Mouse (Mus musculus): ENCODE measurements around the gene Fam173b. TPM values are rescaled to one million over a fixed set of nuclear protein-coding genes. Genes with fewer than 3 reads are reported as not detected.

Gene Fam173b
- polyA plus RNA-seq (2015; fragmentation: Nextera tagmentation; extraction: Ambion mirVana), result 9.5 and 10.2 TPM in 2 replicates

- peak; percentile 88 for ATAC-seq
- Histone ChIP-seq H3K36me3 (ENCODE audit: control insufficient read depth, insufficient read depth) (peaks cover 3% of the 10 kb centered on the region; the same call in 1 of the 2 replicates), H3K4me1 (replicated peaks; ENCODE audit: control insufficient read depth, insufficient read depth, low read length) (peaks cover 27% of the 10 kb centered on the region), H3K9ac (replicated peaks; ENCODE audit: low read depth, low read length) (peak within 1 kb of the TSS; percentile 91), H3K9me3 (ENCODE audit: control insufficient read depth, low read length) (no peaks in the 10 kb centered on the region), H3K27me3 (replicated peaks; ENCODE audit: control insufficient read depth, insufficient read depth, low read length) (no peaks in the 10 kb centered on the region), H3K4me2 (ENCODE audit: low read length) (peak within 1 kb of the TSS; percentile 98), H3K27ac (ENCODE audit: low read length) (peak within 1 kb of the TSS; percentile 95), H3K4me3 (replicated peaks; ENCODE audit: low read length) (peak within 1 kb of the TSS; percentile 86)
- under 1% methylated on average over 63 of the region's 63 CpGs for WGBS
Measured at GRCm38 (mm10) chr15:31601646-31602374, at the start of gene Fam173b, which contains the start of gene Cct5. Fam173b (plus strand) TSS chr15:31601852. Cct5 (minus strand) TSS chr15:31601804.

GRCm38 (mm10) chr15:31554855-31555254 lies 46.8 kb upstream of the Fam173b start:
- Histone ChIP-seq H3K4me3 (replicated peaks; ENCODE audit: low read length) (no peak overlapping the region), H3K9ac (replicated peaks; ENCODE audit: low read depth, low read length) (no peak overlapping the region), H3K27me3 (replicated peaks; ENCODE audit: control insufficient read depth, insufficient read depth, low read length) (no peaks in the 10 kb centered on the region), H3K4me2 (ENCODE audit: low read length) (no peak overlapping the region), H3K36me3 (ENCODE audit: control insufficient read depth, insufficient read depth) (no peaks in the 10 kb centered on the region), H3K9me3 (ENCODE audit: control insufficient read depth, low read length) (no peaks in the 10 kb centered on the region), H3K27ac (ENCODE audit: low read length) (no peak overlapping the region), H3K4me1 (replicated peaks; ENCODE audit: control insufficient read depth, insufficient read depth, low read length) (no peaks in the 10 kb centered on the region)
- no peak for ATAC-seq
- 89% methylated on average over 2 of the region's 2 CpGs for WGBS

GRCm38 (mm10) chr15:31561390-31561789 lies 40.3 kb upstream of the Fam173b start:
- H3K4me3 ChIP-seq (replicated peaks; ENCODE audit: low read length), result no peak overlapping the region
- no peaks in the 10 kb centered on the region for H3K27me3 ChIP-seq (replicated peaks; ENCODE audit: control insufficient read depth, insufficient read depth, low read length)
- ATAC-seq, result no peak
- H3K27ac ChIP-seq (ENCODE audit: low read length), result no peak overlapping the region
- no peak overlapping the region for H3K4me2 ChIP-seq (ENCODE audit: low read length)
- H3K9me3 ChIP-seq (ENCODE audit: control insufficient read depth, low read length), result no peaks in the 10 kb centered on the region
- WGBS, result 81% methylated on average over 6 of the region's 6 CpGs
- H3K36me3 ChIP-seq (ENCODE audit: control insufficient read depth, insufficient read depth), result no peaks in the 10 kb centered on the region
- H3K9ac ChIP-seq (replicated peaks; ENCODE audit: low read depth, low read length), result no peak overlapping the region
- no peaks in the 10 kb centered on the region for H3K4me1 ChIP-seq (replicated peaks; ENCODE audit: control insufficient read depth, insufficient read depth, low read length)

- H3K4me3 ChIP-seq (replicated peaks; ENCODE audit: low read length), result no peak overlapping the region
- H3K4me1 ChIP-seq (replicated peaks; ENCODE audit: control insufficient read depth, insufficient read depth, low read length), result no peaks in the 10 kb centered on the region
- H3K36me3 ChIP-seq (ENCODE audit: control insufficient read depth, insufficient read depth), result no peaks in the 10 kb centered on the region
- H3K9ac ChIP-seq (replicated peaks; ENCODE audit: low read depth, low read length), result no peak overlapping the region
- WGBS, result 93% methylated on average over 4 of the region's 4 CpGs
- no peaks in the 10 kb centered on the region for H3K27me3 ChIP-seq (replicated peaks; ENCODE audit: control insufficient read depth, insufficient read depth, low read length)
- ATAC-seq, result no peak
- no peak overlapping the region for H3K27ac ChIP-seq (ENCODE audit: low read length)
- no peaks in the 10 kb centered on the region for H3K9me3 ChIP-seq (ENCODE audit: control insufficient read depth, low read length)
- H3K4me2 ChIP-seq (ENCODE audit: low read length), result no peak overlapping the region
Measured at GRCm38 (mm10) chr15:31561976-31562375, 39.7 kb upstream of the Fam173b start.

- 91% methylated on average over 8 of the region's 8 CpGs for WGBS
- no peaks in the 10 kb centered on the region for H3K27me3 ChIP-seq (replicated peaks; ENCODE audit: control insufficient read depth, insufficient read depth, low read length)
- no peak overlapping the region for H3K9ac ChIP-seq (replicated peaks; ENCODE audit: low read depth, low read length)
- no peaks in the 10 kb centered on the region for H3K9me3 ChIP-seq (ENCODE audit: control insufficient read depth, low read length)
- no peak overlapping the region for H3K4me3 ChIP-seq (replicated peaks; ENCODE audit: low read length)
- no peaks in the 10 kb centered on the region for H3K4me1 ChIP-seq (replicated peaks; ENCODE audit: control insufficient read depth, insufficient read depth, low read length)
- H3K36me3 ChIP-seq (ENCODE audit: control insufficient read depth, insufficient read depth), result no peaks in the 10 kb centered on the region
- H3K27ac ChIP-seq (ENCODE audit: low read length), result no peak overlapping the region
- ATAC-seq, result no peak
- no peak overlapping the region for H3K4me2 ChIP-seq (ENCODE audit: low read length)
Measured at GRCm38 (mm10) chr15:31562847-31563246, 38.8 kb upstream of the Fam173b start.

- Histone ChIP-seq H3K36me3 (ENCODE audit: control insufficient read depth, insufficient read depth) (no peaks in the 10 kb centered on the region), H3K4me2 (ENCODE audit: low read length) (no peak overlapping the region), H3K27ac (ENCODE audit: low read length) (no peak overlapping the region), H3K4me3 (replicated peaks; ENCODE audit: low read length) (no peak overlapping the region), H3K27me3 (replicated peaks; ENCODE audit: control insufficient read depth, insufficient read depth, low read length) (no peaks in the 10 kb centered on the region), H3K9ac (replicated peaks; ENCODE audit: low read depth, low read length) (no peak overlapping the region), H3K4me1 (replicated peaks; ENCODE audit: control insufficient read depth, insufficient read depth, low read length) (no peaks in the 10 kb centered on the region), H3K9me3 (ENCODE audit: control insufficient read depth, low read length) (no peaks in the 10 kb centered on the region)
- 71% methylated on average over 19 of the region's 19 CpGs for WGBS
- no peak for ATAC-seq
Measured at GRCm38 (mm10) chr15:31563577-31564546, 37.8 kb upstream of the Fam173b start.

GRCm38 (mm10) chr15:31565184-31565583 lies 36.5 kb upstream of the Fam173b start, which contains the start of gene Cmbl:
Cmbl (plus strand) TSS chr15:31565389.
- no peak for ATAC-seq
- WGBS, result 67% methylated on average over 5 of the region's 5 CpGs
- no peak within 1 kb of the TSS for H3K4me3 ChIP-seq (replicated peaks; ENCODE audit: low read length)

GRCm38 (mm10) chr15:31565786-31566185 lies 35.9 kb upstream of the Fam173b start:
- Histone ChIP-seq H3K9me3 (ENCODE audit: control insufficient read depth, low read length) (no peaks in the 10 kb centered on the region), H3K4me3 (replicated peaks; ENCODE audit: low read length) (no peak overlapping the region), H3K4me2 (ENCODE audit: low read length) (no peak overlapping the region), H3K4me1 (replicated peaks; ENCODE audit: control insufficient read depth, insufficient read depth, low read length) (no peaks in the 10 kb centered on the region), H3K9ac (replicated peaks; ENCODE audit: low read depth, low read length) (no peak overlapping the region), H3K27ac (ENCODE audit: low read length) (no peak overlapping the region), H3K27me3 (replicated peaks; ENCODE audit: control insufficient read depth, insufficient read depth, low read length) (no peaks in the 10 kb centered on the region), H3K36me3 (ENCODE audit: control insufficient read depth, insufficient read depth) (no peaks in the 10 kb centered on the region)
- 69% methylated on average over 1 of the region's 1 CpGs for WGBS
- no peak for ATAC-seq

More at GRCm38 (mm10) chr15:31565184-31565583, 36.5 kb upstream of the Fam173b start, which contains the start of gene Cmbl:
- no peaks in the 10 kb centered on the region for H3K9me3 ChIP-seq (ENCODE audit: control insufficient read depth, low read length)
- H3K4me2 ChIP-seq (ENCODE audit: low read length), result no peak within 1 kb of the TSS
- H3K27ac ChIP-seq (ENCODE audit: low read length), result no peak within 1 kb of the TSS
- H3K27me3 ChIP-seq (replicated peaks; ENCODE audit: control insufficient read depth, insufficient read depth, low read length), result no peaks in the 10 kb centered on the region
- H3K36me3 ChIP-seq (ENCODE audit: control insufficient read depth, insufficient read depth), result no peaks in the 10 kb centered on the region
- H3K9ac ChIP-seq (replicated peaks; ENCODE audit: low read depth, low read length), result no peak within 1 kb of the TSS
- H3K4me1 ChIP-seq (replicated peaks; ENCODE audit: control insufficient read depth, insufficient read depth, low read length), result no peaks in the 10 kb centered on the region

- no peaks in the 10 kb centered on the region for H3K9me3 ChIP-seq (ENCODE audit: control insufficient read depth, low read length)
Measured at GRCm38 (mm10) chr15:31567431-31567830, 34.2 kb upstream of the Fam173b start.

More at GRCm38 (mm10) chr15:31567431-31567830, 34.2 kb upstream of the Fam173b start:
- Histone ChIP-seq H3K4me3 (replicated peaks; ENCODE audit: low read length) (no peak overlapping the region), H3K4me2 (ENCODE audit: low read length) (no peak overlapping the region), H3K27me3 (replicated peaks; ENCODE audit: control insufficient read depth, insufficient read depth, low read length) (no peaks in the 10 kb centered on the region), H3K36me3 (ENCODE audit: control insufficient read depth, insufficient read depth) (no peaks in the 10 kb centered on the region), H3K9ac (replicated peaks; ENCODE audit: low read depth, low read length) (no peak overlapping the region), H3K4me1 (replicated peaks; ENCODE audit: control insufficient read depth, insufficient read depth, low read length) (no peaks in the 10 kb centered on the region), H3K27ac (ENCODE audit: low read length) (no peak overlapping the region)
- WGBS, result 57% methylated on average over 7 of the region's 7 CpGs
- no peak for ATAC-seq

Data from forebrain, embryonic 16.5 days (tissue).